Mouse (Mus musculus): ENCODE data around the gene Gm11172. TPM values are rescaled to one million over a fixed set of nuclear protein-coding genes. Genes with fewer than 3 reads are reported as not detected.
A peak's percentile ranks its signal among the peaks of the same experiment; 100 is the strongest.

Gm11172 gene
- polyA plus RNA-seq, 1 experiment, result not detected

DNA sequence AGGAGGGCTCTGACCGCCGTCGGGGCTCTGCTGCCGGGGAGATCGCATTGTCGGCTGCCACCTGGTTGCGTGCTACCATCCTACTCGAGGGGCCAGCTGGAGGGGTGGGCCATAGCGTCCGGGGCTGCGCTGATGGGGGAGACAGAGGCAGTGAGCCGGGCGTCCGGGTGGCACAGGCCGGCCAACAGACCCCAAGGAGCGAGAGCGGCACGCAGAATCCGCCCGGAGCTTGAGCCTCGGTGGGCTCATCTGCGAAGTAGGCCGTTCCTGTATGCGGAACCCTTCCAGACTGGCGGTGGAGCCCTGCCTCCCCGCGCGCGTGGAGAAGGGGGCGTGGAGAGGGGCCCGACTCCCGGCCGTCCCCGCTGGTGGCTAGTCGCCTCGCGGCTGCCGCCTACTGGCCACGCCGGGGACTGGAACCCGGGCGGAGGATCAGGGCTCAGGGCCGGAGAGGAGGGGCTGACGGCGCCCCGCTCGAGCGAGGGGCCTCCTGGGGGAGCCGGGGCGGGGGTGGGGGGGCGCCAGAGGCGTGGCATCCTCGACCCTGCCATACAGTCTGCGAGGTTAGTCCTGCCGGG lies 27.8 kb upstream of the Gm11172 start:
- WGBS, result under 1% methylated on average over 55 of the region's 55 CpGs
- no peak for DNase-seq (ENCODE audit: low read depth, low spot score)

DNA sequence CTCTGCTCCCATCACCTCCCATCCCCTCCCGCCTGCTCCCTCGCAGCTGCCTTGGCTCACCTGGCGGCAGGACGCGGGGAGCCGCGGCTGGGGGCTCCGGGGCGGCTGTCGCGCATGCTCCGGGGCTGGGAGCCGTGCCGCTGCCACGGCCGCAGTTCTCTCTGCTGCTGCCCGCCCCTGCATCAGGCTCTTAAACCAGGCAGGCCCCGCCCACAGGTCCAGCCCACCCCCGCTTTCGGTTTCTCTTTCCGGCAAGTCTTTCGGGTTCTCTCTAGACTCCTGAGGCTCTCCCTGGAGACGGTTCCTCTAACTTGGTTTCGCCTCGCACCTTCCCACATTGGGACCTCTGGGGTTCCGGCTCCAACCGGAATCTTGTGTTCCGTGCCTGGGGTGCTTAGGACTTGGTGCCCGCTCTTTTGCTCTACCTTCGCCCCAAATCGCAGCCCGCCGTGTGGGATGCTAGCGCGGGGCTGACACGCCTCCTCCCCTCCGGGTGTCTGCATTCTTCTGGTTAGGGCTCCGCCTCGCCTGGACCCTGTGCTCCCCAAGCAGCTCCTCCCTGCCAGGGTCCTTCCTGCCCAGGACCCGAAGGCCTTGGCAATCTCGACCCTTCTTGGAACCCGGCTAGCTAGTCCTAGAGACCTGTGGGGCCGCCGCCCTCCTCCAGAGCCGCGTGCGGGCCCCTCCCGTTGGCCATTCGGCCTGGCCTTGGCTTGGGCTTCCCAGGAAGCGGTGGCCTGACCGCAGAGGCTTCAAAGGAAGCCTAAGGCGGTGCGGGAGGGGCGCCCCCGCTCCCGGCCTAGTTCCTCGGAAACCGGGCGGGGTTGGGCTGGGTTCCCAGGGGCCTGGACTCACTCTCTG lies 27.1 kb upstream of the Gm11172 start, which contains the start of gene Socs1:
TSS of gene Socs1 (minus strand) at position 166 of the 861 bp plus-strand sequence.
- 1% methylated on average over 59 of the region's 59 CpGs for WGBS
- peak; percentile 71 for DNase-seq (ENCODE audit: low read depth, low spot score)

DNA sequence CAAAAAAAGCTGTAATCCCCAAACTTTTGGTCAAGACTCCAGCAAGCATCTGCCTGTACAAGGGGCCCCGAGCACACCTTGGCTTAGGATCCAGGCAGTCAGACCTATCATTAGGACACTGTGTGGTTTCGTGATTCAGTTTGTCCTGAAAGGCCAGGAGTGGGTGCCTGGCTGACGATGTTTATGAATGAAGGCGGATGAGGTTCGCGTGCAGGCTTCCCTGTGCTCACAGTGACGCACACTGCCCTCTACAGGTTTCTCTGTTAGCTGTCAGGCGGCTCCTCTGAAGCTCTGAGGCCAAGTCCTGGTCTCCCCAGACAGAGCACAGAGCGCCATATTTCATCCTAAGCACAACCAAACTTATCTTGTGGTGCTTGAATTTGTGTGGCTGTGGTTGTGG lies 26.4 kb upstream of the Gm11172 start:
- WGBS, result 2% methylated on average over 9 of the region's 9 CpGs
- peak; percentile 85 for DNase-seq (ENCODE audit: low read depth, low spot score)

DNA sequence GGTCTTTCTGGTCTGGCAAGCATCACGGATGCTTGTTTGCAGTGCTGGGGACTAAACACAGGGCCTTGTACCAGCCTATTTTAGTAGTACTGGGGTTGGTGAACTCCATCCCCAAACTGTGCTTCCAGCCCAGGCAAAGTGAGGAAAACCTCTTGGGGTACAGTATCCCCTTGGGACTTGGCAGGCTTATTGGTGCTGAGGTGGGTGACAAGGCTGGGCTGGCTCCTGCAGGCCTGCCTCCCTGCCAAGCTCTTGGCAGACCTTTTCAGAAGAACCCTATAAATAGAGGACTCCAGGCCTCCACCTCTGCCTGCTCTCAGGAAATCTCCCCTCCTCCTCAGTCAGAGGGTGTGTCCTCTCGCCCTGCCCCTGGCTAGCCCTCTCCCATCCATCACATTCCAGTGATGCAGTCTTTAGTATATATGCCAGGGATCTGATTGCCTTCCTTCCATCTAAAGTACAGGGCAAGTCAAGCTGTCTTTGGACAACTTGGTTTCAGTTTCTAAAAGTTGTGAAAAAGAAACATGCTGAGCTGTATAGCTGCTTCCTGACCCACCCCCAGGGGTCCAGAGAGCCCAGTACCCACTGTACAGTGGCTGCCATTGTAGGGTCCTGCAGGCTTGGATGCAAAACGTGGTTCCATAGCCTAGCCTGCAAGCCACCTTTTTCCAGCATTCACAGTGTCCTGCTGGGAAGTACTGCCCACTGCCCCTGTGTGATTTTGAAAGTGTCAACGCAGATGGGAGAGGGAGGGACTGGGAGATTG lies 25.8 kb upstream of the Gm11172 start:
- WGBS, result 64% methylated on average over 4 of the region's 4 CpGs
- DNase-seq (ENCODE audit: low read depth, low spot score), result no peak

DNA sequence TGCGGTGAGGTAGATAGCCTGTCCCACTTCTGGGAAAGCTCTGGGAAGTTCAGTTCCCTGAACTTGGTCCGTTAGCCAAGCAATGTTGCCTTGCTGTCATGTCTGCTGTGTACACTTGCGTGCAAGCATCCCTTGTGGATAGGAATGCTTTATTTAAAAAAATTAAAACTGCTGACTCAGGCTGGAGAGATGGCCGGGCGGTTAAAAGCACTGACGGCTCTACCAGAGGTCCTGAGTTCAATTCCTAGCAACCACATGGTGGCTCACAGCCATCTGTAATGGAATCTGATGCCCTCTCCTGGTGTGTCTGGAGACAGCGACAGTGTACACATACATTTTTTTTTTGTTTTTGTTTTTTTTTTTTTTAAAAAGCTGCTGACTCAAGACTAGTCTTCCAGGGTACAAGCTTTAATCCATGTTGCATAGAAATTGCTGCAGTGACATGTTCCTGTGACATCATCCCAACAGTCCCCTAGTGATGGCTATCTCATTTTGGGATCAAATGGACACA lies 25.1 kb upstream of the Gm11172 start:
- WGBS, result 83% methylated on average over 7 of the region's 7 CpGs
- DNase-seq (ENCODE audit: low read depth, low spot score), result no peak

DNA sequence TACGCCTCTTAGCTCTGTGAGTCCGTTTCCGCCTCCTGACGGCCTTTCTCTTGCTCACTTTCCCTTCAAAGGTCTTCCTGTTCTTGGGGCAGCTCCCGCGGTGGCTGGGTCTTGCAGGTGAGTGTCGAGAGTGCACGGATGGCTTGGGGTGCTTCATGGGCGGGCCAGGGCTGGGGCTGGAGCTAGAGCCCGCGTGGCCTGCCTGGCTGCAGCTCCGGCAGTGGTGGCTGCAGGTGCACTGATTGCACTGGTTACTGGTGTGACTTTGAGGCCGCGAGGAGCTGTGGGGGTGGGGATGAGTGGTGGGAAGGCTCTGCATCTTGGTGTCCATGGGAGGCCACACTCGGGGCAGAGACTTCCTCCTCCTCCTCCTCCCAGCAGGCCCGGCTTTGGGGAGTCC lies 24.4 kb upstream of the Gm11172 start, which contains the start of gene Tnp2:
TSS of gene Tnp2 (minus strand) at position 390 of the 400 bp plus-strand sequence.
- DNase-seq (ENCODE audit: low read depth, low spot score), result no peak
- 71% methylated on average over 16 of the region's 16 CpGs for WGBS

DNA sequence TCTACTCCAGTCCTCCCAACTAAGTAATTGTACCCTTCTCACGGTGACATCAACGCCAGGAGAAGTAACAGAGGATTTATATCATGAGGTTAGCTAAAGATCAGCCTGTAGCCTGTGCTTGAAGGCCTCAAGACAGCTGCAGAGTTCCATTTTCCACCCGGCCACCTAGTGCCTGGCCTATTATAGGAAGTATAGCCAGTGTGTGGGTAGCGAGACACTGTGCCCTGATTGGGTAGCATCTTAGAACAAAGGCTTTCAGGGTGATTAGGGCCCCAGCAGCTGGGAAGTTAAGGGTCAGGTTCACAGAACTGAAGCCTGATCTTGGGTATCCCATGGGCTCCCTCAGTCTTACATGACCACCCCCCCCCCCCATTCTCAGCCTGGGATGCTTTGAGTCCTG lies 23.8 kb upstream of the Gm11172 start:
- no peak for DNase-seq (ENCODE audit: low read depth, low spot score)
- WGBS, result 90% methylated on average over 4 of the region's 4 CpGs

DNA sequence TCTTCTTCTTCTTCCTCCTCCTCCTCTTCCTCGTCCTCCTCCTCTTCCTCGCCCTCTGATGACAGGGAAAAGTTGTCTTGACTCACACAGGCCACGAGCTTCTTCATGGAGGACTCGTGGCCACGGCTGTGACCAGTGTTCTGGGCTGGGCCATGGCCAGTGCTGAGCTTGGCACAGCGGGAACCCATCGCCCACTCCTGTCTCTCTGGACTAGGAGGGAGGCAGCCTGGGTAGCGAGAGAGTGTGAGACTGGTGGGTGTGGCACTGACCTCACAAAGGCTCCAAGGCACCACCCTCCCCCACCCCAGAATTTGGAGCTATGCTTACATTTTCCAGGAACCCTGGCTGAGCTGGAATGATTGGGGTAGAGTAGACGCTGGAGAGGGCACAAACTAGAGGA lies 22.0 kb upstream of the Gm11172 start, which contains the start of gene Prm3:
TSS of gene Prm3 (minus strand) at position 213 of the 400 bp plus-strand sequence.
- 78% methylated on average over 9 of the region's 9 CpGs for WGBS
- DNase-seq (ENCODE audit: low read depth, low spot score), result no peak

DNA sequence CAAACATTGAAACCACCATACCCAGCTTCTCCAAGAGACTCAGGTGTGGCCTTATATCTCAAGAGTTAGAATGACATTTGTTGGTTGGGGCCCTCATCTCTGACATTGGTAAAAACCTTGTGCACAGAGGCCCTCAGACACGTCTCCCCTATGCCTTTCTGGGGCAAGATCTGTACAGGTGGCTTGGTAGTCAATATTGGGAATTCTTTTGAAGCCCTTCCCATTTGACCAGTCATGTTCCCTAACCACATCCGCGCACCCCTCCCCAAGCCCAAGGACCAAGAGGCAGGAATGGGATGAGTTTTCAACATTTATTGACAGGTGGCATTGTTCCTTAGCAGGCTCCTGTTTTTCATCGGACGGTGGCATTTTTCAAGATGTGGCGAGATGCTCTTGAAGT lies 16.7 kb upstream of the Gm11172 start, which contains the start of gene Prm2:
TSS of gene Prm2 (minus strand) at position 101 of the 400 bp plus-strand sequence.
- DNase-seq (ENCODE audit: low read depth, low spot score), result no peak
- WGBS, result 84% methylated on average over 6 of the region's 6 CpGs

DNA sequence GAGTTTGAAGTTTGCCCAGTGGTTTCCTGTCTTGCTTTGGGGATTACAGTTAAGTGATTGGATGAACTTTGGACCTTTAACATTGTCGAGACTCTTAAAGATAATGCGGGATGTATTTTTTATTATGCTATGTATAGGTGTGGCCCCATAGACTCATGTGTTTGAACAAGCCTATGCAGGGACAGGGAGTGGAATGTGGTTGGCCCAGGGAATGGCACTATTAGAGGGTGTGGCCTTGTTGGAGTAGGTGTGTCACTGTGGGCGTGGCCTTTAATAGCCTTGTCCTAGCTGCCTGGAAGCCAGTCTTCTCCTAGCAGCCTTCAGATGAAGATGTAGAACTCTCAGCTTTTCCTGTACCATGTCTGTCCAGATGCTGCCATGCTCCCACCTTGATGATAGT lies 10.3 kb upstream of the Gm11172 start:
- 28% methylated on average over 3 of the region's 3 CpGs for WGBS
- peak; percentile 61 for DNase-seq (ENCODE audit: low read depth, low spot score)

DNA sequence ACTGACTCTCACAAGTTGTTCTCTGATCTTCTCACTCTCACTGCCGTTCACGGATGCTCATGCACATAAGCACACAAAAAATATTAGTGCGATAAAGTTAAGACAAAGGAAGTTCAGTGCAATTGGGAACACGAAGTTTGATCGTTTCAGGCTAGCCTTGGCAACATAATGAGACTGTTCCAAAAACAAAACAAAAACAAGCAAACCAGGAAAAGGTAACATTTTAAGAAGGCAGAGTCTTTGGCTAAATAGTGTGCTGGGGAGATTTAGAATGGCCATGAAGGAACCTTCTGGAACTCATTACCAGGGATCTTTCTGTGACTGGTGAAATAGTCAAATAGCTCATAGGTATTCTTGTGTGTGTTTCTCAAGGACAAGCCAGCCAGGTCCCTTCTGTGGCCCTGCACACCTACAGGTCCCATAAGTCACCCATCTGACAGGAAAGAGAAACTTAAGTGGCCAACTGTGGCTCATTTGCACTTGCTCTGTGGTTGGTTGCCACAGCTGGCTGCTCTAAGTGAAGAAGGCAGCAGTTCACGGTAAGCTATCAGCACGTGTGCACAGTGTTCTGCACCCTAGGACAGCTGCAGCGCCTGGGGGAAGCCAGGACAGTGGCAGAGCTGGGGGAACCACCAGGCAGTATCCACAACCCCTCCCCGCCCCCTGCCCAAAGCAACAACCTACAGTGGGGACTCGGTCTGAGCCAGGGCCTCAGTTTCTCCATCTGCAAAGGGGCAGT lies 6.8 kb upstream of the Gm11172 start, which contains the start of gene Prm1:
TSS of gene Prm1 (minus strand) at position 51 of the 739 bp plus-strand sequence.
- no peak for DNase-seq (ENCODE audit: low read depth, low spot score)
- WGBS, result 86% methylated on average over 10 of the region's 10 CpGs

DNA sequence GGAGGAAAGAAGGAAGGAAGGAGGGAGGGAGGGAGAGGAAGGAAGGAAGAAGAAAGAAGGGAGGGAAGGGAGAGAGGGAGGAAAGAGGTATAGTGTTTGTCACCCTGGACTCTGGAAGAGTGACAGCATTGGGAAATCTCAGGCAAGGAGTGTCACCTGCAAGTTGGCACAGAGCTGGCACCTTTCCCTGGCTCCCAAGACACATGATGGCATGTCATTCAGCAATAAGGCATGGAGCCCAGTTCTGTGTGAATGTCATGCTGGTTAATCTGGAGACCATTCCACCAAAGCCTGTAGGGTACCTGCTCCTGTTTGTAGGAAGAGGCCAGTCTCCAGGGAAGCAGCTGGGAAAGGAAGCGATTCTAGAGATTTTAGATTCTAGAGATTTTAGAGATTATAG lies 2.3 kb upstream of the Gm11172 start:
- DNase-seq (ENCODE audit: low read depth, low spot score), result no peak

DNA sequence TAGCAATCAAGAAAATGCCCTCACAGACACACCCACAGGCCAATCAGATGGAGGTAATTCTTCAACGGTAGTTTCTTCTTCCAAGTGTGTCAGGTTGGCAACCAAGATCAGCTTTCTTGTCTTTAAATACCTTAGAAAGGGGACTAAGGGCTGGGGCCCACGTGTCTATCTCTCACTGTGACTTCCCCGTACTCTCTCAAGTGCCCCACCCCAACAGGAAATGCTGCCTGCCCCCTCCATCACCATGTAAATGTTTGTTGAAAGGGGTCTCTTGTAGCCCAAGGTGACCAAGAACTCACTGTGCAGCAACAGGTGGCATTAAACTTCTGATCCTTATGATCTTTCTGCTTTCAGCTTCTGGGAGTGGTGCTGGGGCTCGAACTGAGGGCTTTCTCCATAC lies 1.0 kb downstream of the Gm11172 start:
- DNase-seq (ENCODE audit: low read depth, low spot score), result no peak
- WGBS, result 83% methylated on average over 4 of the region's 4 CpGs

More for the DNA sequence above, 2.3 kb upstream of the Gm11172 start:
- WGBS, result 94% methylated on average over 1 of the region's 1 CpGs

DNA sequence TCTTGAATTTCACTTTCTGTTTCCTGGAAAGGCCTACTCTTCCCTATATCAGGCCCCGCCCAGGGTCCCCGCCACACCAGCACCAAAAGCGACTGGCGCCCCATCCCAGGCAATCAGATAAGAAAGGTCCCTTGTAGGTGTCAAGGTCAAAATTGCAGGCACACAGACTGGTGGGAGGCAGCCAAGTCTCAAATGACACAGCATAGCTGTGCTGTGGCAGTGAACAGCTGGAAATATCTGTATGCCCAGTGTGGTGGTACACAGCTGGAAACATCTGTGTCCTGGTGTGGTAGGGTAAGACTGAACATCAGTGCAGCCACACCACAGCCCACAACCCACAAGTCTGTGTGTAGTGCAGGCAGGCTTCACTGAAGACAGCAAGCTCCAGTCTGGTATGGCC lies 2.1 kb downstream of the Gm11172 start:
- 32% methylated on average over 4 of the region's 4 CpGs for WGBS
- DNase-seq (ENCODE audit: low read depth, low spot score), result no peak

DNA sequence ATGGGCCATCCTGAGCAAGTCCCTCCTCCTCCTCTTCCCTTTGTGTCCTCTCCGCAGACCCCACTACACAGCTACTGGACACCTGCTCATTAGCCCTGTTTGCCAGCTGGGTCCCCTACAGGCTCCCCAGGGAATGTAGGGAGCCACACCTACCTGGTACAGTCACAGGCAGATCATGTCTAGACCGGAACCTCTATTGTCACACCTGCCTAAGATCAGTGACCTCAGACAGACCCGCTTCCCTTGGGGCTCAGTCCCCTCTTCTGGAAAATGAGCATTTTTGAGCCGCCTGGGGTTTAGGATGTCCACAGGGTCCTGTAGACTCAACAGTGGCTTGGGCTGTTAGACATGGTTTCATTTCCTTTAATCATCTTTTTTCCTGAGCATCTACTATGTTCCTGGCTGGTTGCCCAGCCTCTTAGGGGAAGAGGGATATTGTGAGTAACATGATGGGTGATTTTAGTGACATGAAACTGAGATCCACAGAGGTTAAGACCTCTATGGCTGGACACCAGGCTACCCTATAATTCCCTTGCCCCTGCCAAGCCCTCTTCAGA lies 5.9 kb downstream of the Gm11172 start:
- DNase-seq (ENCODE audit: low read depth, low spot score), result no peak
- WGBS, result 83% methylated on average over 4 of the region's 4 CpGs

DNA sequence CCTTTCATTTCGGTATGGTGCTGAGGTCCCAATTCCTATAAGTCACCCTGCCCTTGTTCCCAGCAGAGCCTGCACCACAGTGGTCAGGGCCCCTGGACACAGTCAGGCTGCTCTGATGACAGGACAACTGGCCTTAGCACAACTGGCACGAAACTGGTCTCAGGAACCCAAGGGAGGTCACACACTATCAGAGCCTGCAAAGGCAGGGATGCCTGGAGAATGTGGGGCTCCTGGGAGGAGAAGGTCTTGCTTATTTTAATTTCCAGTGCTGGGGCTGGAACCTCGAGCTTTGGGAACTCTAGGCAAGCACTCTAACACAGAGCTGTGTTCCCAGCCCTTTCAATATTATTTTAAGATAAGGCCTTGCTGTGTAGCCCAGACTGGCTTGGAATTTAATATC lies 7.3 kb downstream of the Gm11172 start:
- DNase-seq (ENCODE audit: low read depth, low spot score), result no peak
- WGBS, result 87% methylated on average over 3 of the region's 3 CpGs

DNA sequence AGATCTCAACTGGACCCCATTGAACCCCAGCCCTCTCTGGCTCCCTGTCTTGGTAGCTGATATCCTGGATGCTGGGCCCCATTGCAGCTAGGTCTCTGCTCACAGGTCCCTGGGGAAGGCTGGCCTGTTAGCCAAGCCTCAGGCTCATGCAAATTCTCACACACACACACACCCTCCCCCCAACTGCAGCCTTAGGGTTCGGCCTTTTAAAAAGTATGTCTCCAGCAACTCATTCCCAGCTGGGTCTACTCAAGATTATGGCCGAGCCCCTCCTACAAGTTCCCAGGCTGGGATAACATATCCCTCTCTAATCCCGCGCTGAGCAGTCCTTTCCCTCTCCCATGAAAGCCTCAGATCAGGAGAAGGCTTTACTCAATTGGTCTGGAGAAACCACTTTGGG lies 8.7 kb downstream of the Gm11172 start:
- no peak for DNase-seq (ENCODE audit: low read depth, low spot score)
- 39% methylated on average over 4 of the region's 4 CpGs for WGBS

DNA sequence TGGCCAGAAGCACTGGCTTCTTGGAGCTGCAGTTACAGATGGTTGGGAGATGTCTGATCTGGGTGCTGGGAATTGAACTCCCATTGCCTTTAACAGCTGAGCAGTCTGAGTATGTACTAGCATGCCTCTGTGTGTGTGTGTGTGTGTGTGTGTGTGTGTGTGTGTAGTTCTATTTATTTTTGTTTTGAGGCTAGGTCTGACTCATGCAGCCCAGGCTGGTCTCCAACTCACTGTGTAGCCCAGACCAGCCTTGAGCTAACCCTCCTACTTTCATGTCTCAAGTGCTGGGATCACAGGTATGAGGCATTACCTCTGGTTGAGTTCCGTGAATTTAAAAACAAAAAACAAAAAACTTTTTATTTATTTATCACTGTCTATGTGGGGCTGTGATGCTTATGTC lies 11.8 kb downstream of the Gm11172 start:
- 88% methylated on average over 1 of the region's 1 CpGs for WGBS
- DNase-seq (ENCODE audit: low read depth, low spot score), result no peak

DNA sequence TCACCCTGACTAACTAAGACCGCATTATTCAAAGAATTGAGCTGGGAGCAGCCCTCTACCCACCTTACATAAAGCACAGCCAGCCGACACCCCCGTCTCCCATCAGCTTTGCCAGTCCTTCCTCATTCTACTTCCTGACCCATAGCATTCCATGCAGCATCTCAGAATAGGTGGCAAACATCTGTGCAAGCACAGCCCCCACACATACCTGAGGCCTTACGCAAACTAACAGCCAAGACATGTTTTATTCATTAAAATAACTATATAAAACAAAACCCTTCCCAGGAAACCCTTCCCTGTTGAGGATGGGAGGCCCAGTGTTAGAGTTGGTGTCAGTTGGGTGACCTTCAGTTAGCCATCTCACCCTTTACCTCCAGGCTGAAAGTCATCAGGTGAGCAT lies 13.1 kb downstream of the Gm11172 start:
- 90% methylated on average over 4 of the region's 4 CpGs for WGBS
- no peak for DNase-seq (ENCODE audit: low read depth, low spot score)
